Mouse (Mus musculus): ENCODE results near the gene Stx5a.

DNA sequence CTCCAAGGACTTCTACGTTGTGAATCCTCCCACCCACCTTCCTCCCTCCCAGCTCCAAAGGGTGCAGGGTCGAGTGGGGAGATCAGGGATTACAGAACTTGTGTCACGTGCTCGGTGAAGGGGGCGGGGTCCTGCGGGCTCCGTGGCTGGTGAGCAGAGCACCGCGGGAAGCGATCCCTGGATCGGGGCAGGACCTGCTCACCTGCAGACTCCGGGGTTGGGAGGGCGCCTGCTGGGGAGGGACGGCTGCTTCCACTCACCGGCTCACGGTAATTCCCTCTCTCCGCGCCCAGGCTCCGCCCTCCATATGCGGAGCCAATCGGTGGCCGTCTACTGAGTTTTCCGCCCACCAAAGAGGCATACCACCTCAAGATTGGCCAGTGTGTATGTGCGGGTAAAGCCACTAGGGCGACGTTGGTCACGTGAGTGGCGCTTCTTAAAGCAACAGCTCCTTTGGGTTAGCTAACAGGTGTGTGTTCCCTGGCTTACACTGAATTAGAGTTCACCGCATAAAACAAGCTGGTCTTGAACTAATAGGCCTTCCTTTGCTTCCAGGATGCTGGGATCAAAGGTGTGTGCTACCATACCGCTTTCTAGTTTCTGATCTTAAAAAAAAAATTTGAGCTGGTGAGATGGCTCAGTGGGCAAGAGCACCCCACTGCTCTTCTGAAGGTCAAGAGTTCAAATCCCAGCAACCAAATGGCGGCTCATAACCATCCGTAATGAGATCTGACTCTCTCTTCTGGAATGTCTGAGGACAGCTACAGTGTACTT is 45.0 kb downstream of the Stx5a start, which contains the start of gene Taf6l:
- no peak for TF ChIP-seq CTCF (IDR thresholded peaks at IDR 0.05; ENCODE audit: control insufficient read depth, insufficient read depth, insufficient read length)
- TF ChIP-seq CEBPB (IDR thresholded peaks at IDR 0.05; ENCODE audit: low read depth), result no peak
